ENCODE assay signal across 9 mouse cellular contexts in the genomic region with DNA sequence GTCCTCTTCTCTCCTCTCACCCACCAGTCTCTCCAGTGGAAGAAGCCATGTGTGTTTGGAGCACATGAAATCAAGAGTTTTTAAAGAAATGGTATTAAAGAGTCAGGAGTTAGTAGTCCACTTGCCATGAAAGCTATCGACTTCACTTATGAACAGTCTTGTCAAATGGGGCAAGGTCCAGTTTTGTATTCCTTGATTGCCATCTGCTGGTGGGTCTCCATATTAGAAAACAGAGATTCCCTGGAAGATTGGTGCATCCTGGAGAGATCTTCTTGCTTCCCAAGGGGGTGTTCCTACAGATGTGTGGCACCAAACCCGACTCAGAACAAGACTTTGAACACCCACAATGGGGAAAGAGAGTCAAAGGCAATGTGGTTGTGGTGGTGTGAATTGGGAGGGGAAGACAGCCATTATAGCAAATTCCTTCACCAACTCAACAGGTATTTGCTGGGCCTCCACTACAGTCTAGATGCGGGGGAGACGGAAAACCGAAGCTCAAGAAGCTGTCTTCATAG. TPM values are rescaled to one million over a fixed set of nuclear protein-coding genes. Genes with fewer than 3 reads are reported as not detected.
DNase-seq lines count a peak whose midpoint lies in the region; ATAC-seq and TF ChIP-seq lines count a peak whose summit lies in the region.
"Had no signal": no experiment of that assay in that cellular context is flagged by ENCODE, and none has a peak within 500 bp of the region (broad histone marks: within the 10 kb centered on the region; RNA-seq: fewer than 3 reads in every experiment).

No protein-coding gene starts in this region.

- H3K4me1 ChIP-seq in forebrain, postnatal 0 days (ENCODE audit: insufficient read depth): no peaks in the 10 kb centered on the region
- H3K4me1 ChIP-seq in forebrain, embryonic 10.5 days: 0 out of 2 replicates have a peak, but pooled peaks cover 4% of the 10 kb centered on the region

- no peak for ATAC-seq in forebrain, postnatal 0 days
- no peak for ATAC-seq in erythroid progenitor cell, adult 5-6 weeks (replicated peaks; ENCODE audit: low FRiP score, poor library complexity, severe bottlenecking)

- DNase-seq in forebrain, postnatal 0 days: peak; percentile 74
- DNase-seq in forebrain, embryonic 10.5 days (ENCODE audit: extremely low spot score, low spot score): no peak
- peak; percentile 7 for DNase-seq in right cerebral cortex, adult 18-20 months
- no peak for DNase-seq in right cerebral cortex, postnatal 25 days
- peak; percentile 9 to 61 for DNase-seq in frontal cortex, postnatal 36 days (ENCODE audit: low spot score in 2 of 2)
- DNase-seq in left cerebral cortex, postnatal 25 days (ENCODE audit: low spot score in 2 of 2): peak; percentile 36 to 53
- peak; percentile 46 for DNase-seq in thymus, postnatal 25 days

- no peak overlapping the region for H3K4me2 ChIP-seq in forebrain, postnatal 0 days (ENCODE audit: low read depth)

- 62% methylated on average over 5 of the region's 5 CpGs for WGBS in forebrain, postnatal 0 days
- 68% methylated on average over 5 of the region's 5 CpGs for WGBS in forebrain, embryonic 10.5 days

- intact Hi-C loops in left cerebral cortex, postnatal 25 days (cut with DNase I): loop anchor here (2.0 to 5.0 kb wide), 2 partner anchors 37 to 426 kb away; no protein-coding TSS in a partner anchor

- no peak overlapping the region for H3K9ac ChIP-seq in forebrain, postnatal 0 days
- H3K9ac ChIP-seq: liver, embryonic 14.5 days had no signal

- no peak overlapping the region for H3K27ac ChIP-seq in forebrain, postnatal 0 days (ENCODE audit: low read depth, low read length)
- no peak overlapping the region for H3K27ac ChIP-seq in forebrain, embryonic 10.5 days
- H3K27ac ChIP-seq: liver, embryonic 14.5 days had no signal

- no peak overlapping the region for H3K4me3 ChIP-seq in forebrain, postnatal 0 days (ENCODE audit: low read depth, low read length)
- H3K4me3 ChIP-seq in forebrain, embryonic 10.5 days: no peak overlapping the region

- no peaks in the 10 kb centered on the region for H3K27me3 ChIP-seq in forebrain, postnatal 0 days (ENCODE audit: insufficient read depth, low read length)
- no peaks in the 10 kb centered on the region for H3K27me3 ChIP-seq in forebrain, embryonic 10.5 days (ENCODE audit: poor library complexity, severe bottlenecking)

- H3K36me3 ChIP-seq in forebrain, postnatal 0 days (ENCODE audit: insufficient read depth): no peaks in the 10 kb centered on the region
- no peaks in the 10 kb centered on the region for H3K36me3 ChIP-seq in forebrain, embryonic 10.5 days (replicated peaks)

- no peaks in the 10 kb centered on the region for H3K9me3 ChIP-seq in forebrain, postnatal 0 days (ENCODE audit: low read length)
- H3K9me3 ChIP-seq in forebrain, embryonic 10.5 days: no peaks in the 10 kb centered on the region

- peak; percentile 71 for TF ChIP-seq CTCF in forebrain, postnatal 0 days (IDR thresholded peaks at IDR 0.05; ENCODE audit: low read depth)

RNA-seq across cellular contexts. Expression of a gene that starts 26.7 kb away (rescaled TPM):
- total RNA-seq in forebrain, postnatal 0 days (2014; rRNA removed): 20.7 and 24.9 TPM in 2 replicates
- polyA plus RNA-seq in forebrain, postnatal 0 days (2015; fragmentation: Nextera tagmentation; extraction: Ambion mirVana): 9.3 and 14.0 TPM in 2 replicates
- polyA plus RNA-seq in forebrain, embryonic 10.5 days (2016; fragmentation: Nextera tagmentation; extraction: Ambion mirVana): 28.2 and 30.6 TPM in 2 replicates
- total RNA-seq in left cerebral cortex, postnatal 25 days (2021): 10 to 100 TPM; 48.5 to 56.6 TPM
- total RNA-seq in erythroid progenitor cell, adult 5-6 weeks (2015; ENCODE audit: low replicate concordance): 16.9 and 29.8 TPM in 2 replicates
- 18.4 and 57.3 TPM in 2 replicates for total RNA-seq in erythroid progenitor cell, adult 5-6 weeks (2017; ENCODE audit: low replicate concordance)

Comparison
In these comparisons a context has a peak if more than half of its experiments do, and no peak if none do; other contexts are left out.
1. DNase-seq: peak in forebrain, postnatal 0 days (single experiment), right cerebral cortex, adult 18-20 months (single experiment), frontal cortex, postnatal 36 days (2 of 2), left cerebral cortex, postnatal 25 days (2 of 2) and thymus, postnatal 25 days (single experiment); none in forebrain, embryonic 10.5 days (single experiment) and right cerebral cortex, postnatal 25 days (single experiment).